Mouse (Mus musculus): ENCODE data around the gene Prss28. TPM values are rescaled to one million over a fixed set of nuclear protein-coding genes. Genes with fewer than 3 reads are reported as not detected.

Prss28 gene
- polyA plus RNA-seq (2014; fragmentation: Illumina TruSeq; extraction: RNeasy Lipid Tissue Mini Kit (QIAGEN cat#74804); ENCODE audit: low read depth, low replicate concordance): not detected

GRCm38 (mm10) chr17:25308346-25308745 is at the start of gene Prss28:
TSS of gene Prss28 (plus strand) at chr17:25308646.

GRCm38 (mm10) chr17:25274571-25275346 is 33.7 kb upstream of the Prss28 start, which contains the start of gene Ube2i:
TSS of gene Ube2i (minus strand) at chr17:25274622.

DNA sequence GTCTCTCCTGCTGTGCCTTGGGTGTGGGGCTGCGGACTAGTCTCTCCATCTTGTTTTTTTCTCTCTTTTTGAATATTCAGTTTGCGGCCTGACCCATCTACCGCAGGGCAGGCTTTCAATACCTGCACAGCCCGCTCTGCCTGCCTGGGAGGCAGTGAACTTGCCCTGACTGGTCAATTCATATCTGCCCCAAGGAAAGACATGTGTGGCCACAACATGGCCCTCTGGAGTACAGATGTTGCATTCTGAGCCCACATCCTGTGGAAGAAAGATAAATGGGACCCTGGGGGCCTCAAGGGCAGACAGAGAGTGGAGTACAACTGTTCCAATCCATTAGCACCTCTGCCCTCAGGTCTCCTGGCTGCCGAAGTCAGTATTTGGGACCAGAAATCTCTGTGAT is 10.4 kb upstream of the Prss28 start, which contains the start of gene Prss34:
Gene Prss34 (plus strand): TSS at position 301 of the 400 bp plus-strand sequence.

DNA sequence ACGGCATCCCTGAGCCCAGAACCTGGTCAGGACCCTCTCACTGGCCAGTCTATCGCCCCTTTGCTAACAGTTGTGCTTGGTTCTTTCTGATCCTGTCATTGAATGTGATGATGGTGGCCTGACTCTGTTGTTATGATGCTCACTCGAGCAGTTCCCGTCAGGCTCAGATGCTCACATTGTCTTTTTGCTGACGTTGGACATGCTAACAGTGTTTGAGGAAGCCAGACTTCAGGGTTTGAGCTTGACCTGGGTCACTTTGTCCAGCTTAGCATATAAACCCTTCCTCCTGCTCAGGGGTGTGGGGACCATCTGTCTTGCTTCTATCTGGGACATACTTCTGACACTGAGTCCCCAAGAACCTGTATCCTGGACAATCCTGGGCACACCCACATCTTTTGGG is 9.9 kb downstream of the Prss28 start, which contains the start of gene Prss29:
Gene Prss29 (plus strand): TSS at position 301 of the 400 bp plus-strand sequence.

GRCm38 (mm10) chr17:25345462-25345861 is 37.0 kb downstream of the Prss28 start, which contains the start of gene Tpsab1:
TSS of gene Tpsab1 (minus strand) at chr17:25345562.

Other genes starting within 250 kb of the Prss28 start
- 21.5 TPM for gene Tmem204, start 225.1 kb upstream of the Prss28 start, polyA plus RNA-seq (2014; fragmentation: Illumina TruSeq; extraction: RNeasy Lipid Tissue Mini Kit (QIAGEN cat#74804); ENCODE audit: low read depth, low replicate concordance)
- 26.1 TPM for gene Telo2, start 192.7 kb upstream of the Prss28 start, polyA plus RNA-seq (2014; fragmentation: Illumina TruSeq; extraction: RNeasy Lipid Tissue Mini Kit (QIAGEN cat#74804); ENCODE audit: low read depth, low replicate concordance)
- gene Ptx4, start 187.9 kb upstream of the Prss28 start, polyA plus RNA-seq (2014; fragmentation: Illumina TruSeq; extraction: RNeasy Lipid Tissue Mini Kit (QIAGEN cat#74804); ENCODE audit: low read depth, low replicate concordance): not detected
- gene Clcn7, start 175.3 kb upstream of the Prss28 start, polyA plus RNA-seq (2014; fragmentation: Illumina TruSeq; extraction: RNeasy Lipid Tissue Mini Kit (QIAGEN cat#74804); ENCODE audit: low read depth, low replicate concordance): 66.5 TPM
- 0.20 TPM for gene Ccdc154, start 146.2 kb upstream of the Prss28 start, polyA plus RNA-seq (2014; fragmentation: Illumina TruSeq; extraction: RNeasy Lipid Tissue Mini Kit (QIAGEN cat#74804); ENCODE audit: low read depth, low replicate concordance)
- 1.1 TPM for gene Gm38655, start 133.2 kb upstream of the Prss28 start, polyA plus RNA-seq (2014; fragmentation: Illumina TruSeq; extraction: RNeasy Lipid Tissue Mini Kit (QIAGEN cat#74804); ENCODE audit: low read depth, low replicate concordance)
- 12.7 TPM for gene BC003965, start 124.1 kb upstream of the Prss28 start, polyA plus RNA-seq (2014; fragmentation: Illumina TruSeq; extraction: RNeasy Lipid Tissue Mini Kit (QIAGEN cat#74804); ENCODE audit: low read depth, low replicate concordance)
- 13.4 TPM for gene Unkl, start 120.2 kb upstream of the Prss28 start, polyA plus RNA-seq (2014; fragmentation: Illumina TruSeq; extraction: RNeasy Lipid Tissue Mini Kit (QIAGEN cat#74804); ENCODE audit: low read depth, low replicate concordance)
- gene Gnptg, start 68.5 kb upstream of the Prss28 start, polyA plus RNA-seq (2014; fragmentation: Illumina TruSeq; extraction: RNeasy Lipid Tissue Mini Kit (QIAGEN cat#74804); ENCODE audit: low read depth, low replicate concordance): 42.7 TPM
- gene Tsr3, start 68.5 kb upstream of the Prss28 start, polyA plus RNA-seq (2014; fragmentation: Illumina TruSeq; extraction: RNeasy Lipid Tissue Mini Kit (QIAGEN cat#74804); ENCODE audit: low read depth, low replicate concordance): 19.2 TPM
- gene Baiap3, start 52.3 kb upstream of the Prss28 start, polyA plus RNA-seq (2014; fragmentation: Illumina TruSeq; extraction: RNeasy Lipid Tissue Mini Kit (QIAGEN cat#74804); ENCODE audit: low read depth, low replicate concordance): 3.1 TPM
- 213 TPM for gene Ube2i, start 34.0 kb upstream of the Prss28 start, polyA plus RNA-seq (2014; fragmentation: Illumina TruSeq; extraction: RNeasy Lipid Tissue Mini Kit (QIAGEN cat#74804); ENCODE audit: low read depth, low replicate concordance)
- 0.43 TPM for gene Prss34, start 10.3 kb upstream of the Prss28 start, polyA plus RNA-seq (2014; fragmentation: Illumina TruSeq; extraction: RNeasy Lipid Tissue Mini Kit (QIAGEN cat#74804); ENCODE audit: low read depth, low replicate concordance)
- not detected for gene Prss29, start 10.0 kb downstream of the Prss28 start, polyA plus RNA-seq (2014; fragmentation: Illumina TruSeq; extraction: RNeasy Lipid Tissue Mini Kit (QIAGEN cat#74804); ENCODE audit: low read depth, low replicate concordance)
- 0.97 TPM for gene Tpsab1, start 36.9 kb downstream of the Prss28 start, polyA plus RNA-seq (2014; fragmentation: Illumina TruSeq; extraction: RNeasy Lipid Tissue Mini Kit (QIAGEN cat#74804); ENCODE audit: low read depth, low replicate concordance)
- 9.6 TPM for gene Tpsb2, start 57.7 kb downstream of the Prss28 start, polyA plus RNA-seq (2014; fragmentation: Illumina TruSeq; extraction: RNeasy Lipid Tissue Mini Kit (QIAGEN cat#74804); ENCODE audit: low read depth, low replicate concordance)
- not detected for gene Tpsg1, start 60.6 kb downstream of the Prss28 start, polyA plus RNA-seq (2014; fragmentation: Illumina TruSeq; extraction: RNeasy Lipid Tissue Mini Kit (QIAGEN cat#74804); ENCODE audit: low read depth, low replicate concordance)
- gene Cacna1h, start 125.1 kb downstream of the Prss28 start, polyA plus RNA-seq (2014; fragmentation: Illumina TruSeq; extraction: RNeasy Lipid Tissue Mini Kit (QIAGEN cat#74804); ENCODE audit: low read depth, low replicate concordance): 15.1 TPM
- 5.9 TPM for gene Tekt4, start 146.0 kb downstream of the Prss28 start, polyA plus RNA-seq (2014; fragmentation: Illumina TruSeq; extraction: RNeasy Lipid Tissue Mini Kit (QIAGEN cat#74804); ENCODE audit: low read depth, low replicate concordance)
- gene Sstr5, start 188.6 kb downstream of the Prss28 start, polyA plus RNA-seq (2014; fragmentation: Illumina TruSeq; extraction: RNeasy Lipid Tissue Mini Kit (QIAGEN cat#74804); ENCODE audit: low read depth, low replicate concordance): not detected

Data from adipose tissue, adult 10 weeks (tissue).